Mouse (Mus musculus): ENCODE data around the gene Il1rl1. TPM values are rescaled to one million over a fixed set of nuclear protein-coding genes. Genes with fewer than 3 reads are reported as not detected.

Gene Il1rl1
- polyA plus RNA-seq, 1 experiment from 2014 or later = not detected

- no peak for DNase-seq (ENCODE audit: extremely low spot score, low spot score)
- Histone ChIP-seq H3K27me3 (ENCODE audit: poor library complexity, severe bottlenecking) (no peaks in the 10 kb centered on the region), H3K36me3 (replicated peaks) (no peaks in the 10 kb centered on the region), H3K4me3 (no peak within 1 kb of the TSS), H3K27ac (no peak within 1 kb of the TSS), H3K4me1 (no peaks in the 10 kb centered on the region), H3K9me3 (no peaks in the 10 kb centered on the region)
- WGBS = 51% methylated on average over 20 of the region's 20 CpGs
These were observed 36.4 kb downstream of the Il1rl1 start, which contains the start of gene Il18r1 for GRCm38 (mm10) chr1:40465477-40466430. Il18r1 (plus strand) TSS chr1:40465552.

- WGBS = 88% methylated on average over 4 of the region's 4 CpGs
These were observed 37.9 kb downstream of the Il1rl1 start for GRCm38 (mm10) chr1:40467306-40467705.

GRCm38 (mm10) chr1:40468805-40469204, 39.4 kb downstream of the Il1rl1 start:
- 95% methylated on average over 2 of the region's 2 CpGs for WGBS
- no peaks in the 10 kb centered on the region for H3K4me1 ChIP-seq
- H3K4me3 ChIP-seq = no peak overlapping the region
- H3K9me3 ChIP-seq = no peaks in the 10 kb centered on the region
- no peaks in the 10 kb centered on the region for H3K36me3 ChIP-seq (replicated peaks)
- no peaks in the 10 kb centered on the region for H3K27me3 ChIP-seq (ENCODE audit: poor library complexity, severe bottlenecking)
- H3K27ac ChIP-seq = no peak overlapping the region
- no peak for DNase-seq (ENCODE audit: extremely low spot score, low spot score)

More at GRCm38 (mm10) chr1:40467306-40467705, 37.9 kb downstream of the Il1rl1 start:
- Histone ChIP-seq H3K9me3 (no peaks in the 10 kb centered on the region), H3K27me3 (ENCODE audit: poor library complexity, severe bottlenecking) (no peaks in the 10 kb centered on the region), H3K36me3 (replicated peaks) (no peaks in the 10 kb centered on the region), H3K27ac (no peak overlapping the region), H3K4me3 (no peak overlapping the region), H3K4me1 (no peaks in the 10 kb centered on the region)
- DNase-seq (ENCODE audit: extremely low spot score, low spot score) = no peak

- no peaks in the 10 kb centered on the region for H3K9me3 ChIP-seq
- H3K27me3 ChIP-seq (ENCODE audit: poor library complexity, severe bottlenecking) = no peaks in the 10 kb centered on the region
- H3K36me3 ChIP-seq (replicated peaks) = no peaks in the 10 kb centered on the region
- 92% methylated on average over 12 of the region's 12 CpGs for WGBS
- DNase-seq (ENCODE audit: extremely low spot score, low spot score) = no peak
- no peak overlapping the region for H3K4me3 ChIP-seq
- H3K27ac ChIP-seq = no peak overlapping the region
- H3K4me1 ChIP-seq = no peaks in the 10 kb centered on the region
These were observed 40.5 kb downstream of the Il1rl1 start for GRCm38 (mm10) chr1:40469900-40470299.

DNA sequence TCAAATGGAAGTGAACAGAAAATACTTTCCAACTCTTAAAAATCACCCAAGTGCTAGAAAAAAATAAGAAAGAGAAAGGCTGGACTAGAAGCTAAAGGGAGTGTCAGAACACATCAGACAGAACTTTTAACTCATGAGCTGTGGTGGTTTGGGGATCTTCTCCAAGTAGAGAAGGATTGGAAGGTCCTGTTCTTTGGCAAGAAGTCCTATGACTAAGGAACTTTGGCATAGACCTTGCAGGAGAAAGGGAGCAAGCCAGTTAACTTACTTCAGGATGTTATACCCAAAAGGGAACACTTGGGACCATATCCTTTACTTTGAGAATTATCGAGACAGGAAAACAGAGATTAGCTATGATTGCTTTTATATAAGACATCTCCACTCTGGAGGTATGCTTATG, 43.0 kb downstream of the Il1rl1 start:
- no peaks in the 10 kb centered on the region for H3K36me3 ChIP-seq (replicated peaks)
- no peaks in the 10 kb centered on the region for H3K27me3 ChIP-seq (ENCODE audit: poor library complexity, severe bottlenecking)
- no peak for DNase-seq (ENCODE audit: extremely low spot score, low spot score)
- H3K4me1 ChIP-seq = no peaks in the 10 kb centered on the region
- H3K27ac ChIP-seq = no peak overlapping the region
- 83% methylated on average over 1 of the region's 1 CpGs for WGBS
- H3K9me3 ChIP-seq = no peaks in the 10 kb centered on the region
- no peak overlapping the region for H3K4me3 ChIP-seq

DNA sequence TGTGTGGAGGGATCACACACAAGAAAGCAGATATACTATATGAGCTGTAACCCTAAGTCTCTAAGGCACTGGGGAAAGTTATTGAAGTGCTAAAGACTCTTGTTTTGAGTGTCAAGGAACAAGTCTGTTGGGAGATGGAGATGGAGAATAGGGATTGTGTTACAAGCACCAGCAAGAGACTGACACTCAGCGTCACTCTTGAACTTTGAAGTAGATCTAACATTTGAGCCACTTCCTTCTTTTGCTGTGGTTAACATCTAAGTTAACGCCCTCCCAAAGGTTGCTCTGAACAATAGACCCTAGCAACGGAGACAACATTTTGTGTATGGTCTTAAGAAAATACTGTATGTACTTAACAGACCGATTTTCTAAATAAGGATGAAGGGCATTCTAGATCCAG, 44.3 kb downstream of the Il1rl1 start:
- no peaks in the 10 kb centered on the region for H3K4me1 ChIP-seq
- no peaks in the 10 kb centered on the region for H3K36me3 ChIP-seq (replicated peaks)
- H3K4me3 ChIP-seq = no peak overlapping the region

DNA sequence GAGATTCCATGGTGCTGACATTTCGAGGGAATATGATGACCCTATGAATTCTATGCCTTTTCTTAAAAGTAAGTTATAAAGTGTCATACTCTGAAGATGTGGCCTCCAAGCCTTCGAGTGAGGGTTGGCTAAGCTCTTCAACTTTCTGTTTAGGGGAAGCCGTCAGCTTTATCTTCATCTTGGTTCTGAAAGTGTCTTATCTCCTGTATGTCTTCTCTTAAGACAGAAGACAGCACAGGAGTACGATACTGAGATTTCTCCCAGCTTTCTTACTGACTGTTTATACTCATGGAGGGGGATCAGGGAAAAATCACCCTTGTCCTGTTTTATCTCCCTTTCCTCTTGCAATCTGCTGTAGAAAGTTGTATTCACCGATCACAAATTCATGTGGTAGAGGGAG, 45.0 kb downstream of the Il1rl1 start:
- no peaks in the 10 kb centered on the region for H3K9me3 ChIP-seq
- H3K4me3 ChIP-seq = no peak overlapping the region
- 93% methylated on average over 5 of the region's 5 CpGs for whole genome bisulfite sequencing
- no peak overlapping the region for H3K27ac ChIP-seq
- H3K4me1 ChIP-seq = no peaks in the 10 kb centered on the region
- DNase-seq (ENCODE audit: extremely low spot score, low spot score) = no peak
- H3K27me3 ChIP-seq (ENCODE audit: poor library complexity, severe bottlenecking) = no peaks in the 10 kb centered on the region
- no peaks in the 10 kb centered on the region for H3K36me3 ChIP-seq (replicated peaks)

More for the DNA sequence above, 44.3 kb downstream of the Il1rl1 start:
- WGBS = 88% methylated on average over 4 of the region's 4 CpGs
- Histone ChIP-seq H3K9me3 (no peaks in the 10 kb centered on the region), H3K27ac (no peak overlapping the region), H3K27me3 (ENCODE audit: poor library complexity, severe bottlenecking) (no peaks in the 10 kb centered on the region)
- DNase-seq (ENCODE audit: extremely low spot score, low spot score) = no peak

- Histone ChIP-seq H3K4me1 (no peaks in the 10 kb centered on the region), H3K27ac (no peak overlapping the region), H3K9me3 (no peaks in the 10 kb centered on the region), H3K27me3 (ENCODE audit: poor library complexity, severe bottlenecking) (no peaks in the 10 kb centered on the region), H3K4me3 (no peak overlapping the region), H3K36me3 (replicated peaks) (no peaks in the 10 kb centered on the region)
- DNase-seq (ENCODE audit: extremely low spot score, low spot score) = no peak
- 79% methylated on average over 3 of the region's 3 CpGs for WGBS
These were observed 46.3 kb downstream of the Il1rl1 start for GRCm38 (mm10) chr1:40475697-40476096.

DNA sequence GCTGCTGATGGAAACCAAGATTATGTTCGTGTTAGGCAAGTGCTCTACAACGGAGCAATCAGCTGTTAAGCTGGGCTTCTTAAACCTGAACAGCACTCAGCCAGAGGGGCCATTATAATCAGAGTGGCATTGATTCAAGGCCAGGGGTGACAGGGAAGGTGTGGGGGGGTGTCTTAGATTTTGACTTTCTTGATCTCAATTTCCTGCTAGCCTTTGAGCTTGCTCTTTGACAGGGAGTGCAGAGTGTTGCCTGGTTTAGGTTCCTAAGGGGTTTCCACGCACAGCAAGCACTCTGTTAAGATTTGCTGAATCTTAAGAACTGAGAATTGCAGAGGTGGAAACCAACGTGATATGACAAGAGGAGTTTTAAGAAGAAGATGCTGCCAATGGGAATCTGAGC, 47.4 kb downstream of the Il1rl1 start:
- Histone ChIP-seq H3K27me3 (ENCODE audit: poor library complexity, severe bottlenecking) (no peaks in the 10 kb centered on the region), H3K36me3 (replicated peaks) (no peaks in the 10 kb centered on the region), H3K4me3 (no peak overlapping the region), H3K9me3 (no peaks in the 10 kb centered on the region), H3K4me1 (no peaks in the 10 kb centered on the region), H3K27ac (no peak overlapping the region)
- WGBS = 79% methylated on average over 4 of the region's 4 CpGs
- DNase-seq (ENCODE audit: extremely low spot score, low spot score) = no peak

DNA sequence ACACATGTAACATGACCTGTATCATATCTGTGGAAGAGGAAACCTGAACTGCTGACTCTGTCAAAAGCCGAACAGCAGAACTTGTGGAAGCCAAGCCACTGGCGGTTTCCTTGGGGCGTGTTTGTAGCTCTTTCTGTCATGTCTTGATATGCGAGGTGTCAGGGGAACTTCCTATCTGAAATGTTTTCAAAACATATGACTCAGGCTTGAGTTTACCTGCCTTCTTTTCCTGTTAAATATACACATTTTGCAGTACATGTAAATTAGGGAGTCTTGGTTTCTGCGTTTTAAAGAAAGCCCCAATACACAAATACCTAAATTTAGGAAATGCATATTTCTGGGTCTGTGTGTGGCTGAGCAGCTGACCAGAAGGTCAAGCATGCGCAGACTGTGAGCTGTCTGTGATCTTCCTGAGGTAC, 50.1 kb downstream of the Il1rl1 start:
- WGBS = 85% methylated on average over 6 of the region's 6 CpGs
- Histone ChIP-seq H3K27ac (no peak overlapping the region), H3K4me1 (no peaks in the 10 kb centered on the region), H3K9me3 (no peaks in the 10 kb centered on the region), H3K36me3 (replicated peaks) (no peaks in the 10 kb centered on the region), H3K27me3 (ENCODE audit: poor library complexity, severe bottlenecking) (no peaks in the 10 kb centered on the region), H3K4me3 (no peak overlapping the region)
- no peak for DNase-seq (ENCODE audit: extremely low spot score, low spot score)

GRCm38 (mm10) chr1:40494594-40494993, 65.2 kb downstream of the Il1rl1 start:
- WGBS = 93% methylated on average over 4 of the region's 4 CpGs
- no peaks in the 10 kb centered on the region for H3K36me3 ChIP-seq (replicated peaks)

GRCm38 (mm10) chr1:40499708-40500107, 70.3 kb downstream of the Il1rl1 start:
- no peak overlapping the region for H3K4me3 ChIP-seq
- H3K27ac ChIP-seq = no peak overlapping the region
- DNase-seq (ENCODE audit: extremely low spot score, low spot score) = no peak
- no peaks in the 10 kb centered on the region for H3K27me3 ChIP-seq (ENCODE audit: poor library complexity, severe bottlenecking)
- no peaks in the 10 kb centered on the region for H3K4me1 ChIP-seq
- WGBS = 95% methylated on average over 1 of the region's 1 CpGs
- H3K36me3 ChIP-seq (replicated peaks) = no peaks in the 10 kb centered on the region
- no peaks in the 10 kb centered on the region for H3K9me3 ChIP-seq

More at GRCm38 (mm10) chr1:40494594-40494993, 65.2 kb downstream of the Il1rl1 start:
- no peaks in the 10 kb centered on the region for H3K9me3 ChIP-seq
- H3K4me3 ChIP-seq = no peak overlapping the region
- no peaks in the 10 kb centered on the region for H3K4me1 ChIP-seq
- H3K27ac ChIP-seq = no peak overlapping the region
- no peaks in the 10 kb centered on the region for H3K27me3 ChIP-seq (ENCODE audit: poor library complexity, severe bottlenecking)
- no peak for DNase-seq (ENCODE audit: extremely low spot score, low spot score)

- H3K9me3 ChIP-seq = no peaks in the 10 kb centered on the region
These were observed 71.8 kb downstream of the Il1rl1 start for GRCm38 (mm10) chr1:40501126-40501525.

More at GRCm38 (mm10) chr1:40501126-40501525, 71.8 kb downstream of the Il1rl1 start:
- Histone ChIP-seq H3K27me3 (ENCODE audit: poor library complexity, severe bottlenecking) (no peaks in the 10 kb centered on the region), H3K36me3 (replicated peaks) (no peaks in the 10 kb centered on the region), H3K27ac (no peak overlapping the region), H3K4me1 (no peaks in the 10 kb centered on the region), H3K4me3 (no peak overlapping the region)
- 91% methylated on average over 4 of the region's 4 CpGs for WGBS
- no peak for DNase-seq (ENCODE audit: extremely low spot score, low spot score)

Measured in forebrain, embryonic 10.5 days (tissue).